Mouse (Mus musculus): ENCODE data around the gene Znrf3. TPM values are rescaled to one million over a fixed set of nuclear protein-coding genes. Genes with fewer than 3 reads are reported as not detected.

Gene Znrf3
- polyA plus RNA-seq, 1 experiment, result 3.8 TPM

GRCm38 (mm10) chr11:5252727-5253126, 191.9 kb downstream of the Znrf3 start:
- Histone ChIP-seq H3K36me3 (ENCODE audit: control insufficient read depth, insufficient read depth) (no peaks in the 10 kb centered on the region), H3K4me2 (ENCODE audit: low read depth) (peak overlapping the region; percentile 65), H3K79me2 (ENCODE audit: control insufficient read depth, insufficient read depth) (peaks cover 87% of the 10 kb centered on the region), H3ac (ENCODE audit: control insufficient read depth, insufficient read length) (no peak overlapping the region), H3K27me3 (ENCODE audit: control insufficient read depth, insufficient read depth, insufficient read length) (no peaks in the 10 kb centered on the region), H3K4me3 (no peak overlapping the region)
- no peak for TF ChIP-seq E2F4 (IDR thresholded peaks at IDR 0.05; ENCODE audit: insufficient read depth)

GRCm38 (mm10) chr11:5251112-5251511, 193.5 kb downstream of the Znrf3 start:
- H3K79me2 ChIP-seq (ENCODE audit: control insufficient read depth, insufficient read depth), result peaks cover 91% of the 10 kb centered on the region
- H3K36me3 ChIP-seq (ENCODE audit: control insufficient read depth, insufficient read depth), result no peaks in the 10 kb centered on the region
- no peak for TF ChIP-seq POLR2AphosphoS2 (IDR thresholded peaks at IDR 0.05; ENCODE audit: insufficient read length, low read depth)
- TF ChIP-seq MYOD1 (IDR thresholded peaks at IDR 0.05; ENCODE audit: control insufficient read depth in 1 of 3, insufficient read length in 2 of 3, low read depth in 2 of 3), result peak in 2 of 3 experiments; percentile 85
- TF ChIP-seq MYOG (IDR thresholded peaks at IDR 0.05; ENCODE audit: control insufficient read depth in 1 of 3, insufficient read depth in 1 of 3, insufficient read length in 2 of 3, low read depth in 2 of 3), result peak in 2 of 3 experiments; percentile 30 to 88
- peak overlapping the region; percentile 65 for H3K4me2 ChIP-seq (ENCODE audit: low read depth)
- no peaks in the 10 kb centered on the region for H3K27me3 ChIP-seq (ENCODE audit: control insufficient read depth, insufficient read depth, insufficient read length)
- H3ac ChIP-seq (ENCODE audit: control insufficient read depth, insufficient read length), result no peak overlapping the region
- H3K4me3 ChIP-seq, result no peak overlapping the region

DNA sequence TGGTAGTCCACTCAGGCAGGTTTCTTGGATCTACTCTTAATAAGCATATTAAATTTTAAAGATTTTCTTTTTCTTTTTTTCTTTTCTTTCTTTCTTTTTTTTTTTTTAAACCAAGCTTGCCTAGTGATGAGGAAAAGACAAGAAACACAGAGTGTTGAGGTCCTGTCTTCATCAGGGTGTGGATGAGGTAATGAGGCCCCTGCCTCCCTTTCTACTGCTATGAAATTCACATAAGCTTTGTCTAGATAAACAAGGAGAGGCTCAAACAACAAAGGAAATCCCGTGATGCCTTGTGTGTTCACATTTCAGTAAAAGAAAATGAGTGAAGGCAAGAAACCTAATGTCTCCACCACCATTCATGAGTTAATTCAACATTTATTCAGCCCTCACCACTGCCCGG, 196.4 kb downstream of the Znrf3 start:
- Histone ChIP-seq H3K4me3 (no peak overlapping the region), H3ac (ENCODE audit: control insufficient read depth, insufficient read length) (no peak overlapping the region), H3K4me2 (ENCODE audit: low read depth) (no peak overlapping the region), H3K27me3 (ENCODE audit: control insufficient read depth, insufficient read depth, insufficient read length) (no peaks in the 10 kb centered on the region), H3K79me2 (ENCODE audit: control insufficient read depth, insufficient read depth) (peaks cover 69% of the 10 kb centered on the region), H3K36me3 (ENCODE audit: control insufficient read depth, insufficient read depth) (peaks cover under 1% of the 10 kb centered on the region)
- TF ChIP-seq TCF3 (IDR thresholded peaks at IDR 0.05; ENCODE audit: insufficient read length, low read depth) (no peak), REST (IDR thresholded peaks at IDR 0.05; ENCODE audit: insufficient read depth, insufficient read length) (no peak), CEBPB (IDR thresholded peaks at IDR 0.05; ENCODE audit: insufficient read depth, poor library complexity, severe bottlenecking) (no peak), USF1 (IDR thresholded peaks at IDR 0.05; ENCODE audit: low read depth) (no peak), MYOG (IDR thresholded peaks at IDR 0.05; ENCODE audit: control insufficient read depth in 1 of 3, insufficient read depth in 1 of 3, insufficient read length in 2 of 3, low read depth in 2 of 3) (no peak), E2F4 (IDR thresholded peaks at IDR 0.05; ENCODE audit: insufficient read depth) (no peak), MAX (IDR thresholded peaks at IDR 0.05; ENCODE audit: low read depth) (no peak), POLR2AphosphoS2 (IDR thresholded peaks at IDR 0.05; ENCODE audit: insufficient read length, low read depth) (no peak), SRF (IDR thresholded peaks at IDR 0.05; ENCODE audit: control insufficient read depth, insufficient read length, low read depth) (no peak), TCF12 (IDR thresholded peaks at IDR 0.05; ENCODE audit: insufficient read depth, poor library complexity, severe bottlenecking) (no peak), POLR2A (IDR thresholded peaks at IDR 0.05; ENCODE audit: insufficient read length, low read depth) (no peak)

GRCm38 (mm10) chr11:5245431-5245830, 199.2 kb downstream of the Znrf3 start:
- peaks cover 22% of the 10 kb centered on the region for H3K36me3 ChIP-seq (ENCODE audit: control insufficient read depth, insufficient read depth)
- no peak overlapping the region for H3ac ChIP-seq (ENCODE audit: control insufficient read depth, insufficient read length)
- TF ChIP-seq POLR2AphosphoS2 (IDR thresholded peaks at IDR 0.05; ENCODE audit: insufficient read length, low read depth) (peak; percentile 36), SRF (IDR thresholded peaks at IDR 0.05; ENCODE audit: control insufficient read depth, insufficient read length, low read depth) (no peak), CEBPB (IDR thresholded peaks at IDR 0.05; ENCODE audit: insufficient read depth, poor library complexity, severe bottlenecking) (no peak), MYOD1 (IDR thresholded peaks at IDR 0.05; ENCODE audit: control insufficient read depth in 1 of 3, insufficient read length in 2 of 3, low read depth in 2 of 3) (no peak), POLR2A (IDR thresholded peaks at IDR 0.05; ENCODE audit: insufficient read length, low read depth) (peak; percentile 16), MAX (IDR thresholded peaks at IDR 0.05; ENCODE audit: low read depth) (no peak)
- H3K4me3 ChIP-seq, result peak overlapping the region; percentile 8
- peak overlapping the region; percentile 89 for H3K4me2 ChIP-seq (ENCODE audit: low read depth)
- H3K27me3 ChIP-seq (ENCODE audit: control insufficient read depth, insufficient read depth, insufficient read length), result no peaks in the 10 kb centered on the region
- peaks cover 65% of the 10 kb centered on the region for H3K79me2 ChIP-seq (ENCODE audit: control insufficient read depth, insufficient read depth)

DNA sequence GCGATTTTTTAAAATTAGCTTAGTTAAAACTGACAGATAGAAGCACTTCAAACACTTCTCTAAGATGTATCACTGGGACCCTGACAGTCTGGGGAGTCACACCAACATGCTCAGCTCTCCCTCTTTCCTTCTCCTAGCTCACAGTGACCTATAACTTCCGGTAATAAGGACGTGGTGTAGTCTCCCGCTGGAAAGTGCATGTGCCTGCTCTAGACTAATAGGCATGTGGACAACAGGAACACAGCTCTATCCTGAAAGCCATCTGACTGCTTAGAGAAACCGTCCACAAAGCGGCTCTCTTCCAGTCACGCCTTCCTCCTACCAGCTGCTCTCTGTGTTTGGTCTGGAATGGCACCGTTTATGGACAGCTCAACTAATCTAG, 199.9 kb downstream of the Znrf3 start:
- H3K4me2 ChIP-seq (ENCODE audit: low read depth), result peak overlapping the region; percentile 89
- peak; percentile 51 for TF ChIP-seq SRF (IDR thresholded peaks at IDR 0.05; ENCODE audit: control insufficient read depth, insufficient read length, low read depth)
- no peak for TF ChIP-seq TCF3 (IDR thresholded peaks at IDR 0.05; ENCODE audit: insufficient read length, low read depth)
- TF ChIP-seq MYOD1 (IDR thresholded peaks at IDR 0.05; ENCODE audit: control insufficient read depth in 1 of 3, insufficient read length in 2 of 3, low read depth in 2 of 3), result peak in 2 of 3 experiments; percentile 53 to 66
- TF ChIP-seq MAX (IDR thresholded peaks at IDR 0.05; ENCODE audit: low read depth), result peak; percentile 36
- TF ChIP-seq E2F4 (IDR thresholded peaks at IDR 0.05; ENCODE audit: insufficient read depth), result no peak
- peak; percentile 2 for TF ChIP-seq USF1 (IDR thresholded peaks at IDR 0.05; ENCODE audit: low read depth)
- TF ChIP-seq MYOG (IDR thresholded peaks at IDR 0.05; ENCODE audit: control insufficient read depth in 1 of 3, insufficient read depth in 1 of 3, insufficient read length in 2 of 3, low read depth in 2 of 3), result peak in 2 of 3 experiments; percentile 42 to 54
- TF ChIP-seq REST (IDR thresholded peaks at IDR 0.05; ENCODE audit: insufficient read depth, insufficient read length), result no peak
- no peaks in the 10 kb centered on the region for H3K27me3 ChIP-seq (ENCODE audit: control insufficient read depth, insufficient read depth, insufficient read length)
- H3K79me2 ChIP-seq (ENCODE audit: control insufficient read depth, insufficient read depth), result peaks cover 58% of the 10 kb centered on the region
- H3K4me3 ChIP-seq, result peak overlapping the region; percentile 8
- no peak overlapping the region for H3ac ChIP-seq (ENCODE audit: control insufficient read depth, insufficient read length)
- peaks cover 28% of the 10 kb centered on the region for H3K36me3 ChIP-seq (ENCODE audit: control insufficient read depth, insufficient read depth)

All from myocyte (in vitro differentiated cells).